Mouse (Mus musculus) cortical plate, adult 2 months (tissue): ENCODE data around the gene Cfap97d1. TPM values are rescaled to one million over a fixed set of nuclear protein-coding genes. Genes with fewer than 3 reads are reported as not detected.

ENCODE experiments used
- H3K27ac ChIP-seq: fragments of 200-500 bp; 2 replicates; pipeline ENCODE4 v1.5.1; 2012; ENCODE audit warnings: low read length, control low read depth, inconsistent platforms; ENCODE audit not compliant: insufficient read depth
- H3K4me1 ChIP-seq: fragments of 200-500 bp; 2 replicates; pipeline ENCODE4 v1.6.1; 2011; ENCODE audit warnings: low read length; ENCODE audit not compliant: control insufficient read depth, insufficient read depth
- H3K4me3 ChIP-seq: fragments of 200-500 bp; 2 replicates; pipeline ENCODE4 v1.5.1; 2011; ENCODE audit warnings: mild to moderate bottlenecking, low read length, control low read depth; ENCODE audit not compliant: insufficient read depth
- CTCF ChIP-seq: fragments of 200-500 bp; IDR thresholded peaks from 2 replicates; pipeline ENCODE4 v1.5.1; 2011; ENCODE audit warnings: mild to moderate bottlenecking, control low read depth, low read length; ENCODE audit not compliant: insufficient read depth; ENCODE audit errors: extremely low read depth
- POLR2A ChIP-seq: fragments of 200-500 bp; IDR thresholded peaks from 2 replicates; pipeline ENCODE4 v1.6.1; 2011; ENCODE audit warnings: mild to moderate bottlenecking, low read length, control low read depth; ENCODE audit not compliant: insufficient read depth; ENCODE audit errors: extremely low read depth
- polyA plus RNA-seq: library from polyadenylated mRNA; depleted of rRNA; stranded (reverse); fragments of >200 nt; gene quantifications from 2 replicates; pipeline ENCODE4 v1.2.3, GENCODE M21; 2012; rRNA removed

Gene Cfap97d1
- polyA plus RNA-seq, 1 experiment, result not detected

DNA sequence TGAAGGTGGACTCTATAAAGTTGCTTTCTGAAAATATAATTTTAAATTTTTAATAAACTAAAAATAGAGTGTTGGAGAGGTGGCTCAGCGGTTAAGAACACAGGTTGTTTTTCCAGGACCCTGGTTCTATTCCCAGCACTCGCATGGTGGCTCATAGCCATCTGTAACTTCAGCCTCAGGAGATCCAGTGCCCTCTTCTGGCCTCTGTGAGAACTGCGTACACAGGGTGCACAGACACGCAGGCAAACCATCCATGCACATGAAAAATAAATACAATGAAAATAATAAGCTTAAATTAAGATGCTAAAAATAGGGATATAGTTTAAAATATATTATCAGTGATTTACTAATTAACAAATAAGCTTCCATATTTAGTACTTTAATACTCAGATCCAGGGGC lies 56.6 kb downstream of the Cfap97d1 start:
- no peak for TF ChIP-seq POLR2A
- TF ChIP-seq CTCF, result no peak
- no peak overlapping the region for H3K4me3 ChIP-seq
- no peak overlapping the region for H3K27ac ChIP-seq
- no peaks in the 10 kb centered on the region for H3K4me1 ChIP-seq

DNA sequence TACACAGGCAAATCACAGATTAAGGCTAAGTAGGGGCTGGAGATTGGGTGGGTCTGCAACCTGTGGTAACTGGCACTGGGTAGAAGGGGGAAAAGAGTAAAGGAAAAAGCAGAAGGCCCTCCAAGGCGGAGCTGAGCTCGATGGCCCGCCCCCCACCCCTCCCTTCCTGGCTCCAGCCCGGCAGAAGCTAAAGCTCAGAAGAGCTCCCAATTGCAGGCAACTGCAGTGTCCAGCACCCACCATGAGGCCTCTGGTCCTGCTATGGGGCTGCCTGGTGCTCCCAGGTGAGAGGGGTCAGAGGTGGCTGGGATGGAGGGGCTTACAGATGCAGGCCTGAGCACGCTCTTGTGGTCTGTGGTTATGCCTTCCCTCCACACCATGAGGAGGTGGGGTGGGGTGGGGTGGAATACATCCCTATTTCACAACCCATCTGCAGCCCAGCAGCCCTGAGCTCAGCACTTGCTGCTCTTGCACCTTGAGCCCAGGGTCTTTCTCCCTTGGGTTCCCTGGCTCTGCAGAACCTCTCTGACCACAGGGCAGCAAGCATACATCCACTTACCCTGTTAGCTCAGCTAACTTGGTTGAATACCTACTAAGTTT lies 57.4 kb downstream of the Cfap97d1 start, which contains the start of gene Cd300lg:
Gene Cd300lg (plus strand): TSS at position 160 of the 600 bp plus-strand sequence.
- H3K27ac ChIP-seq, result no peak within 1 kb of the TSS
- H3K4me1 ChIP-seq, result no peaks in the 10 kb centered on the region
- no peak for TF ChIP-seq POLR2A
- TF ChIP-seq CTCF, result no peak
- no peak within 1 kb of the TSS for H3K4me3 ChIP-seq

Other genes with a start within 250 kb of the Cfap97d1 start
- 19.7 and 20.6 TPM in 2 replicates for gene Etv4, start 198.9 kb upstream of the Cfap97d1 start, polyA plus RNA-seq
- gene Meox1, start 89.9 kb upstream of the Cfap97d1 start, polyA plus RNA-seq, result 0.29 and 0.51 TPM in 2 replicates
- 0.09 and 0.10 TPM in 2 replicates for gene Sost, start 17.3 kb upstream of the Cfap97d1 start, polyA plus RNA-seq
- gene Dusp3, start 2.7 kb downstream of the Cfap97d1 start, polyA plus RNA-seq, result 162 and 171 TPM in 2 replicates
- 57.9 and 60.4 TPM in 2 replicates for gene Mpp3, start 44.2 kb downstream of the Cfap97d1 start, polyA plus RNA-seq
- gene Cd300lg, start 57.2 kb downstream of the Cfap97d1 start, polyA plus RNA-seq, result 0.15 and 0.19 TPM in 2 replicates
- 128 and 133 TPM in 2 replicates for gene Mpp2, start 104.2 kb downstream of the Cfap97d1 start, polyA plus RNA-seq
- gene Ppy, start 117.0 kb downstream of the Cfap97d1 start, polyA plus RNA-seq, result not detected in 2 replicates
- not detected in 2 replicates for gene Pyy, start 123.6 kb downstream of the Cfap97d1 start, polyA plus RNA-seq
- 0.04 and 0.08 TPM in 2 replicates for gene Nags, start 161.2 kb downstream of the Cfap97d1 start, polyA plus RNA-seq
- gene Tmem101, start 172.1 kb downstream of the Cfap97d1 start, polyA plus RNA-seq, result 28.4 and 31.4 TPM in 2 replicates
- gene Lsm12, start 201.0 kb downstream of the Cfap97d1 start, polyA plus RNA-seq, result 33.2 and 34.4 TPM in 2 replicates
- gene G6pc3, start 205.3 kb downstream of the Cfap97d1 start, polyA plus RNA-seq, result 97.1 TPM in 2 replicates
- gene Hdac5, start 245.9 kb downstream of the Cfap97d1 start, polyA plus RNA-seq, result 191 and 237 TPM in 2 replicates